Mouse (Mus musculus) cerebellum, adult 2 months (tissue): ENCODE results near the gene Sv2b. TPM values are rescaled to one million over a fixed set of nuclear protein-coding genes. Genes with fewer than 3 reads are reported as not detected.

Source experiments
- DNase-seq, 2 experiments: peaks; one replicate each; pipeline ENCODE4 v3.0.0; 2021
- H3K27ac ChIP-seq: fragments of 200-500 bp; 2 replicates; pipeline ENCODE4 v1.5.1; 2012; ENCODE audit warnings: low read length, control low read depth, inconsistent platforms; ENCODE audit not compliant: insufficient read depth
- H3K27me3 ChIP-seq: fragments of 200-500 bp; 2 replicates; pipeline ENCODE4 v1.6.1; 2012; ENCODE audit warnings: inconsistent platforms, mild to moderate bottlenecking, low read length, moderate library complexity; ENCODE audit not compliant: control insufficient read depth, insufficient read depth
- H3K4me1 ChIP-seq: fragments of 200-500 bp; 2 replicates; pipeline ENCODE4 v1.6.1; 2011; ENCODE audit warnings: low read length; ENCODE audit not compliant: control insufficient read depth, insufficient read depth
- H3K4me3 ChIP-seq: fragments of 200-500 bp; replicated peaks from 2 replicates; pipeline ENCODE3; 2011; ENCODE audit warnings: mild to moderate bottlenecking, low read depth, low read length, control low read depth; ENCODE audit not compliant: insufficient read depth
- CTCF ChIP-seq: fragments of 200-500 bp; IDR thresholded peaks from 2 replicates; pipeline ENCODE4 v1.5.1; 2011; ENCODE audit warnings: low read depth, mild to moderate bottlenecking, control low read depth, low read length, moderate library complexity, borderline replicate concordance; ENCODE audit not compliant: insufficient read depth
- POLR2A ChIP-seq: fragments of 200-500 bp; IDR thresholded peaks from 2 replicates; pipeline ENCODE4 v1.6.1; 2011; ENCODE audit warnings: low read length, control low read depth, borderline replicate concordance; ENCODE audit not compliant: insufficient read depth
- WGBS: fragments of 180-500 bp; shearing (Covaris S2); methylation state at CpG from one replicate; pipeline ENCODE4 v1.1.7; 2018; 5-methylcytosine and 5-hydroxymethylcytosine counted together
- polyA plus RNA-seq: library from polyadenylated mRNA; depleted of rRNA; stranded (reverse); fragments of >200 nt; gene quantifications from 2 replicates; pipeline ENCODE4 v1.2.3, GENCODE M21; 2012

Gene Sv2b
- polyA plus RNA-seq, 1 experiment: 89.2 TPM

DNA sequence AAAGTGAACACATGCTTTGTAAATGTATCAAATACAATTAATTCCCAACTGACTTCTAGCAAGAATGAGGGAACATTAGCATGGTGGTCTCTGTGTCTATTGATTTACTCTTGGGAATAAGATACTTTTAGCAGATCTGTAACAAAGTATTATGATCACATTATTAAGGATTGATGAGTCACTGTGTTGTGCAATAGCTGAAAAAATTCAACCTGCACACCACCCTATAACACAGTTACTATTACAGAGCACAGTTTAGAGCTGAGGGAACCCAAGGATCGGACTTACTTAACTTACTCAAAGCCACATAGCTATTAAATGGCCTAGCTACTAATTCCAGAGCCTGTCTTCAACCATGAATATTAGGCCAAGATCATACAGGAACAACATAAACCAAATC, 72.7 kb downstream of the Sv2b start:
- no peak for DNase-seq
- no peak overlapping the region for H3K27ac ChIP-seq
- TF ChIP-seq POLR2A (no peak), CTCF (no peak)
- 97% methylated on average over 1 of the region's 1 CpGs for WGBS
- H3K4me3 ChIP-seq: no peak overlapping the region
- no peaks in the 10 kb centered on the region; the same call in 1 of the 2 replicates for H3K27me3 ChIP-seq
- H3K4me1 ChIP-seq: peaks cover 6% of the 10 kb centered on the region; the same call in 1 of the 2 replicates

DNA sequence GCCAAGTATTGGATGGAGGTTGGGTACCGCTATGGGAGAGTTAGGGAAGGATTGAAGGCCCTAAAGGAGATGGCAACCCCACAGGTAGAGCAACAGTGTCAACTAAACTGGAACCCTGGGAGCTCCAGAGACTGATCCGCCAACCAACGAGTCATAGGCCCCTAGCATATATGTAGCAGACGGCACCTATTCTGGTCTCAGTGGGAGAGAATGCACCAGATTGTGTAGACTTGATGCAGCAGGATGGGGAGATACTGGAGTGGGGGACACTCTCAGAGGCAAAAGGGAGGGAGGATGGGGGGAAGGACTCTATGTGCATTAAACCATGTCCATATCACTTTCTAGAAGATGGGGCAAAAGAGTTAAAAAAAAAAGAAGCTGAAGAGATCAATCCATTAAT, 84.9 kb downstream of the Sv2b start:
- Histone ChIP-seq H3K27ac (peak overlapping the region; percentile 89; the same call in 1 of the 2 replicates), H3K4me1 (peaks cover 11% of the 10 kb centered on the region), H3K27me3 (no peaks in the 10 kb centered on the region), H3K4me3 (no peak overlapping the region)
- DNase-seq: peak in 1 of 2 experiments; percentile 39
- WGBS: 22% methylated on average over 4 of the region's 4 CpGs
- no peak for TF ChIP-seq POLR2A
- no peak for TF ChIP-seq CTCF

DNA sequence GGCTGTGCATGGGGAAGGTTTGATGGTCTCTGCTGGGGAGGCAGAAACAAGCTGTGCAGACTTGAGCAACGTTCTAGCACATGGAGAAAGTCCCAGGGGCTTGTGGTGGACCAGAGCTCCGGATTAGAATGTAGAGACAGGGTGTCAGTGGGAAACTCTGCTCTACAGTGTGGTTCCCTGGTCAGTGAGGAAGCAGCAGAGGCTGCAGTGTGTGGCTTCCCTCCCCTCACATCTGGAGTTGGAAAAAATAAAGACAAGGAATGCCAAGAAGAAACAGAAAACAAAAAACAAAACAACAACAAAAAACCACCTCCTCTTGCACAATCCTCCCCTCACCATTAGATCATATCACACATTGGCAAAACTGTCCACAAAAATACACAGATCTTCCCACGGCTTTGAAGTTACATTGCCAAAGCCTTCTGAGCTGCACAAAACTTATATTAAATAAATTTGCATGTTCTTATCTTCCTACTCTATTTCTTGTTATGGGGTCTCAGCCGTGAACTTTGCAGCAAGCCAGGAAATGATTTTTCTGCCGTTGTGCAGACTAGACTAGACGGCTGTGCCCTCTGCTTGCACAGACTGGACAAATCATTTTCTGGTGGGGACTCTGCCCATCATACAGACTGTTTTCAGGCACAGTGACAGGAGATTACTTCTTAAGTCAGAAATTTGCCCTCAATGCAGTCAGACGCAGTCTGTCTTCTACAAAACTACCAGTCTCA, 86.2 kb downstream of the Sv2b start:
- H3K4me1 ChIP-seq: peaks cover 11% of the 10 kb centered on the region
- WGBS: 52% methylated on average over 7 of the region's 7 CpGs
- H3K27me3 ChIP-seq: no peaks in the 10 kb centered on the region
- no peak overlapping the region for H3K27ac ChIP-seq
- H3K4me3 ChIP-seq: no peak overlapping the region
- TF ChIP-seq CTCF (no peak), POLR2A (no peak)
- no peak for DNase-seq

- DNase-seq: peak in 1 of 2 experiments; percentile 38
- no peaks in the 10 kb centered on the region for H3K27me3 ChIP-seq
- no peak overlapping the region for H3K4me3 ChIP-seq
- TF ChIP-seq POLR2A (no peak), CTCF (no peak)
- peaks cover 16% of the 10 kb centered on the region for H3K4me1 ChIP-seq
- 9% methylated on average over 1 of the region's 1 CpGs for WGBS
- H3K27ac ChIP-seq: no peak overlapping the region
Measured at GRCm38 (mm10) chr7:75220786-75221185, 88.3 kb downstream of the Sv2b start.

- Histone ChIP-seq H3K4me3 (no peak overlapping the region), H3K27ac (no peak overlapping the region), H3K4me1 (peaks cover 17% of the 10 kb centered on the region), H3K27me3 (no peaks in the 10 kb centered on the region)
- no peak for DNase-seq
- no peak for TF ChIP-seq CTCF
- TF ChIP-seq POLR2A: no peak
Measured at GRCm38 (mm10) chr7:75220296-75220695, 88.8 kb downstream of the Sv2b start.

GRCm38 (mm10) chr7:75216180-75216579, 92.9 kb downstream of the Sv2b start:
- no peaks in the 10 kb centered on the region for H3K27me3 ChIP-seq
- H3K4me3 ChIP-seq: no peak overlapping the region
- 38% methylated on average over 7 of the region's 7 CpGs for WGBS
- H3K4me1 ChIP-seq: peaks cover 24% of the 10 kb centered on the region
- no peak for TF ChIP-seq CTCF
- no peak for TF ChIP-seq POLR2A
- DNase-seq: peak; percentile 41 to 50
- H3K27ac ChIP-seq: 0 out of 2 replicates have a peak overlapping the region, but pooled peaks have one; percentile 55

DNA sequence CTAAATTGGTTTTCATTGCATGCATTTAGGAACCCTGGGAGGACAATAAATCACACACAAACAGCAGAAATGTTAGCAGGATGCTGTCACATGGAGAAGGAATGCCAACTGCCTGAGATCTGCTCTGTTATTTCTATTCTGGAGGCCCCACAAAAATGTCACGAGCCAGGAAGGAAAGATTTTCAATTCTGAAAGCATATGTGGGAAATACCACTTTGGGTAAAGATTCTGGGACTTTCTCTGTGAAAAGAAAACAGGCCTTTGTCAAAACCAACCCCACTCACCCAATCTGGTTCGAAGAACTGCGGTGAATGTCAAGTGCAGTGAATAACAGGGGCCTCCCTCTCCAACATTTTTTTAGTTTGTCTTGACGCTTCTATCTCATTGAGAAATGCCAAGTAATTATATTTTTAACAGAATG, 99.8 kb downstream of the Sv2b start:
- TF ChIP-seq CTCF (no peak), POLR2A (no peak)
- Histone ChIP-seq H3K27me3 (no peaks in the 10 kb centered on the region), H3K4me1 (peaks cover 29% of the 10 kb centered on the region), H3K4me3 (no peak overlapping the region), H3K27ac (no peak overlapping the region)
- WGBS: 51% methylated on average over 4 of the region's 4 CpGs
- DNase-seq: peak in 1 of 2 experiments; percentile 76
